Mouse (Mus musculus): Measurements from ENCODE around the gene Foxc1. TPM values are rescaled to one million over a fixed set of nuclear protein-coding genes. Genes with fewer than 3 reads are reported as not detected.

The Foxc1 gene
- total RNA-seq (2021): 1 to 10 TPM in 1 of 2 experiments, under 1 TPM in 1; 0.84 to 1.3 TPM
- long read RNA-seq, experiment 1, full-length matches to known transcripts: 1 of 1 reads
- long read RNA-seq, experiment 1, partial matches to known transcripts: 0 of 1 reads
- long read RNA-seq, experiment 1, other reads (novel, unspliced or antisense): 0 of 1 reads
- long read RNA-seq, experiment 2, full-length matches to known transcripts: 2 of 2 reads
- long read RNA-seq, experiment 2, partial matches to known transcripts: 0 of 2 reads
- long read RNA-seq, experiment 2, other reads (novel, unspliced or antisense): 0 of 2 reads

DNA sequence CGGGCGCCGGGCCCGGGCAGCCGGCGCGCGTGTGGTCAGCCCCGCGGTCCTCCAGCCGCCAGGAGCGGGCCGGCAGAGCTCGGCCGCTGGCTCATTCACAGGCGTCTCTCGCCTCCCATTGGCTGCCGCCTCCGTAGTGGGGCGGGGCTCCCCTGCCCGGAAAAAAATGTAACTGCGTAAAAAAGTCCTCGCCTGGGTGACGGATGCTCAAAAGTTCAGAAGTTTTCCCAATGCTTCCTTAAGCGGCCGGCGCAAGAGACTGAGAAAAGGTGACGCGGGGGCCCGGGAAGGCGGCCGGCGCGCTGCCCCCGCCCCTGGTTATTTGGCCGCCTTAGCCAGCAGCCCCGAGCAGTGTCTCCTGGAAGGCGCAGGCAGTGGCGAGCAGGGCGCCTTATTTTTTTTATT is at the start of gene Foxc1:
Gene Foxc1 (plus strand): TSS at position 206 of the 405 bp plus-strand sequence.
- DNase-seq: peak; percentile 87

- DNase-seq: no peak
These were observed 46.0 kb upstream of the Foxc1 start for GRCm38 (mm10) chr13:31760411-31760810.

DNA sequence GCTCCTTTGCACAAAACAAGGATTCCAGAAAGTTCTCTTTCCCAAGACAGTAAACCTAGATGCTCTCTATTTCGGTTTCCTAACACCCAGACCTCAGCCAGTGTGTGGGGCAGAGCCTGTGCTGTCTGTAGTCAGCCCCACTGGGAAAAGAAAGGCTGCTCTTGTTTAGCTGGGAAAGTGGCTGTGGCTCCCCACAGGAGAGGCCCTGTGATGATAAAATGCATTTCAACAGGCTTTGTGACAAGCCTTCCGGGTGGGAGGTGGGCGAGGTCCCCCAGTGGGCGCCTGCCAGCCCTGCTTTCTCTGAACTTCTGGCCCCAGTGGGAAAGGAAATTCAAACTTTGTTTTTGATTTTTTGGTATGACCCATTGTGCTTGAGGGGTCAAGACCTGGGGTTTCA is 45.4 kb upstream of the Foxc1 start:
- no peak for DNase-seq

- no peak for DNase-seq
These were observed 42.0 kb upstream of the Foxc1 start for GRCm38 (mm10) chr13:31764419-31764818.

GRCm38 (mm10) chr13:31765564-31765963 is 40.9 kb upstream of the Foxc1 start:
- peak; percentile 20 for DNase-seq

DNA sequence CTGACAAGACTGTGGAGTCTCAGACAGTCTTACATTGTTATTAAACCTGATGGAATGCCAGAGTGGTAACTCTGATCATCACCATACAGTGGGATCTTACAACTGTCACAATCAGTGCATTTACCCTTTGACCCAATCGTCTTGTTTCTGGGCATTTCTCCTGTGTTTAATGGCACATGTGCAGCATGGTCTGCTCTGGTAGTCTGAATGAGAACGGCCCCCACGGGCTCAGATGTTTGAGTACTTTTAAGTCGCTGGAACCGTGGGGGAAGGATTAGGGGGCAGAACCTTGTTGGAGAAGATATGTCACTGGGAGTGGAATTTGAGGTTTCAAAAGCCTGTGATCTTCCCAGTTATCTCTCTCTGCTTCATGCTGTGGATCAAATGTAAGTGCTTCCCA is 33.6 kb upstream of the Foxc1 start:
- no peak for DNase-seq

DNA sequence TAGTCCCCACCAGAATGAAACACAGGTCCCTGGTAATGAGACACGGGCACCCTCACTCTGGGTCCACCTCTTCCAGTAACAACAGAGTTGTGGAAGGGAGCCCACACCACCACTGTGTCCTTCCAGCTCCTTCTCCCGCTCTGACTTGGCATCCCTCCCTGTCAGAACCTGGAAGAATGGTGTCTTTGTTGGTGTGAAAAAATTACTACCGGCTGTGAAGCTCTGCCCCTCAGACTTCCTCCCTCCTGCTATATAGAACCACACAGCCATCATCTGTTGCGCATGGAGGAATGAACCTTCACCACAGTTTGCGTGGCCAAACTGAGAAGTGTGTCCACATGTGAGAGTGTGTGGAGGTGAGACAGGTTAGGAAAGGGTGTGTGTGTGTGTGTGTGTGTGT is 30.7 kb upstream of the Foxc1 start:
- DNase-seq: no peak

- DNase-seq: no peak
These were observed 27.0 kb upstream of the Foxc1 start for GRCm38 (mm10) chr13:31779281-31779981.

DNA sequence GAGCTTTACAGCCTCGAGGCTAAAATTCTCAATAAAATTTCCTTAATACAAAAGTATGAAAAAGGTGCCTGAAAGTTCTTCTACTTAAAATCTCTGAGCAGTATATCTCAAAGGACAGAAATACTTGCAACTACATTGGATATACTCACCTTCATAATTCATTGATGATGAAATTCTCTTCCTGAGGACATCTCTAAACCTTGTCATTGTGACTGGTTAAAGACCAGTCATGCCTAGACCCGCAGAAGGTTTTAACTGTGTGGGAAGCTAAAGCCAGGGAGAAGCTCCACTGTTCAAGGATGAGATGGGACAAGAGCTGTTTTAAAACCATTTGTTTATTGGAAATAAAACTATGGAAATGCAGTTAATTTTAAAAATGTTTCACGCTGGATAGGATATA is 26.1 kb upstream of the Foxc1 start:
- DNase-seq: no peak

GRCm38 (mm10) chr13:31782063-31782462 is 24.4 kb upstream of the Foxc1 start:
- DNase-seq: no peak

- DNase-seq: no peak
These were observed 21.7 kb upstream of the Foxc1 start for GRCm38 (mm10) chr13:31784757-31785156.

GRCm38 (mm10) chr13:31792480-31793132 is 13.8 kb upstream of the Foxc1 start:
- DNase-seq: no peak

- no peak for DNase-seq
These were observed 13.3 kb upstream of the Foxc1 start for GRCm38 (mm10) chr13:31793163-31793562.

DNA sequence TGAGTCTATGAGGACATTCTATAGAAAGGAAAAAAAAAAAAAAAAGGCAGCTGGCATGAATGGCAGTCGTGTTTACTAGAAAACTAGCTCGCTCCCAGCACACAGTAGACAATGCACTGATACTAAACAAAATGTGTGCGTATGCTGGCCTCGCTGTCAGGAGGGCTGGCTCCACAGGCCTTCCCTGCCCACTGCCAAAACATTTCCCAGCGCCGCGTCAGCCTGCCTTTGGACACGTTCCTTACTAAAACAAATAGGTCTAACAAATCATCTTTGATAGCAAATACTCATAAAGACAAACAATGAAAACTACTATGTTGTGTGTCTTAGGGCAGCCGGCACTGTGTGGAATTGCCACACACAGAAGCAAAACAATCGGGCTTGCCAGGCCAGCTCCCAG is 9.1 kb upstream of the Foxc1 start:
- no peak for DNase-seq

DNA sequence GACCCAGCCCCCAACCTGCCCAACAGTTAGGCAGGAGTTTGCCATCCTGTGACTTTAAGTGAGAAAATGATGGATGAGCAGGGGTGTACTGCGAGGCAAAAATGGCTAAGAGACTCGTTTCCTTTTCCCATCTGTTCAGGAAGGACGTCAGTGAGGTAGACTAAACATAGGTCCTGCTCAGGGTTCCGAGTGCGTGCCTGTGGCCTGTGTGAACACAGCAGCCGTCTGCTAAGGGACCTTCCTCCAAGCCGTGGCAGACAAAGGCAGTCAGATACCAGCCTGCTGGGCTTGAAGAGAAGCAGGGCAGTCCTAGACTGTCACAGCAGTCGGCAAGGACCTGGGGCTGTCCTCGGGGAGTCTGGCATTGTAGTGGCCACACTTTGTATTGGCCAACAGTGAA is 8.4 kb upstream of the Foxc1 start:
- DNase-seq: no peak

DNA sequence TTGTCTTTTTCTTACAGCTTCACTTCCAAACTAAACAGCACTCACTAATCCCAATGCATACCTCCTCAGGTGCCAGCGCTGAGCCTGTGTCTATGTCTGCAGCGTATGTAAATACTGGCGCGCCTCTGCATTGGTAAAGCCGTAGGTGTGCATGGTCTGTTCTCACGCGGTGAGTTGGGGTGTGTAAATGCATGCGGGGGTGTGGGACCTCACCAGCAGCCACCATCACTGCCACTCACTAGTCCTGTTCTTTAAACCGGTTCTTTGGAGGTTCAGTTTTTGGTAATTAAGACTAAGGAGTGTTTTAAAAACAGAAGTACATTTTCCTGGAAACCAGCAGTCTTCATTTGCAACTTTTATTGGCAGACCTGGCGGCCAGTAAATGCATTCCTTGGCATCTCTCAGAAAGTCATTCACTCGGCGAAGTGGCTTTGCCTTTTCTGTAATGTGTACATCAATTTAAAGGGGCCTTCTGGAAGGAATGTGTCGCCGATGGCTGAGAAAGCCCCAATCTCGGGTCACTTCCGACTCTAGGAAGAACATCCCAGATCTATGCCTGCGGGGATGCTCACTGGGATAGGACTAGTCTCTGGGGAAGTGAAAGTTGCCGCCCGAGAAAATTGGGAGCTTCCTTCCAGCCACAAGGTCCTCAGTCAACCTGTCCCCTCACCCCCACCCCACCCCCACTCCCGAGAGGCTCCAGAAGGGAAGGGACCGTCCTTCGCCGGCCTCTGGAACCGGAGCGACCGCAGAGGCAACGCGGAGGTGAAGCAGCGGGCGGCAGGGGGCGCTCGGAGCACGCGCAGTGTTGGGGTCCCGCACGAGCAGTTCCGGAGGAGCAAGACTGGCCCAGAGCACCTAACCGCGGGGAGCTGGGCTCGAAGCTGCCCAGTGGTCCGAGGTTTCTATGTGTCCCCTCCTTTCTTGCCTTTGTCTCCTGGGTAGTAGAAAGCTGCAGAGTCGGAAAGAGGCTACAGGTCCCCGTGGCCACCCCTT is 5.6 kb upstream of the Foxc1 start:
- peak; percentile 68 for DNase-seq

DNA sequence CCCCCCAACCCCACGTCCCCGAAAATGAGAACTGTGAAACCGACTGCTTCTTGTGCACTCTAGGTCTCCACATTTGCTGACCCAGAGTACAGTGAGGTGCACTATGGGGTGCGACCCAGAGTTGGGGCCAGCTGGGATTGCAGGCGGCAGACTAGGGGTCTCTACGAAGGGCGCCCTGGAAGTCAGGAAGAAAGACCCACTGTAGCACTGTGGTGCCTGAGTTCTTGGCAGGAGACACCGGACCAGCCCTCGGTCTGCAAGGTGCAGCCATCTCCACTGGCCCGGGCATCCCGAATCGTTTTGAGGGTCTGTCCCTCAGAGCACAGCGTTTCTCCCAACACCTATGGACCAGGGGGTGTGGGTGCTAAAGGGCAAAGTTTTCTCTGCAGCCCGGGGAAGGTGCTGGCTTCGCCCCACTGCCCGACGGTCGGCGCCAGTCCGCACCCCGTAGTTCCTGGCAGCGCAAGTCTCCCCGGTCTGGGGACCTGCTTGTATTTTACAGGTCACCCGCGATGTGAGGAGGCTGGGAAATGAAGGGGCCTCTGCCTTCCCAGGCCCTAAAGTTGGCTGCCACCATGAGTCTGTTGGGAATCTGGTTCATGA is 4.6 kb upstream of the Foxc1 start:
- no peak for DNase-seq

- no peak for DNase-seq
These were observed 4.0 kb upstream of the Foxc1 start for GRCm38 (mm10) chr13:31802447-31802846.

DNA sequence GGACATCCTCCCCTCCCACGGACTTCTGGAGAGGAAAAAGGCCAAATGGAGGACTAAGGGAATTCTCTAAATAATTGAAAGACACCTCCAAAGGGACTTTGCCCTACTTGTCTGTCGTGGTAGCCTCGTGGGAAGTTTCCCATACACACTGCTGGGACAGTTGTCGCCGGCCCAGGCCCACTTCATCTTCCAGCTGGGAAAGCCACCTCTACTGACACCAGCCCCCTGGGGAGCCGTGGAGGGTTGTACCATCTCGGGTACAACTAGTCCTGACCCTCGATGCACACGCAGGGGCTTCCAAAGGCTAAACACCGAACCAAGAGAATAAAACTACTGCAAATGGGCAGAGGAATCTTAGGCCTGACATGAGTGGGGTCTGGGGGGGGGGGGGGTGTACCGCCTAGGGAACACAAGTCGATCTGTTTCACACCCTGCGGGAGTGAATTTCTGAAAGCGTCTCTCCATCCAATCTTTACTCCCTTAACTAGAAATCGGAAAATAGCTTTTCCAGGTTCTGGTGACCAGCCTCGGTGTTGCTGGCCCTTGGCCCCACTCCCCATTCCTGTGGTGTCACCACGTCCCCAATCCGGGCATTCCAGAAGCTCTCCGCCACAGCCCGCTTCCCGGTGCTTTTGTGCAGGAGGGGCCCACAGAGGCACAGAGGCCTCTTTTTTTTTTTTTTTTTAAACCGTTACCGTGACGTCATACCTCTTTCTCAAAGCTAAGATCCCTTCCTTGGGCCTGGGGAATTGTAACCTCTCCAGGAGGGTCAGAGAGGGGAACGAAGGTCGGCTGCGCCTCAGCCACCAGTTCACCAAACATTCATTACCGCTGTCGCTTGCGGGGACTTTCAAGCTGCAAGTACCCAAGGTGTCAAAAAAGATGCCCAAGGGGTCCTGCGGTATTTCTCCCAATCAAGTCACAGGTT is 3.0 kb upstream of the Foxc1 start:
- no peak for DNase-seq

- DNase-seq: no peak
These were observed 1.9 kb upstream of the Foxc1 start for GRCm38 (mm10) chr13:31804571-31804970.

All from gastrocnemius, postnatal 25 days (tissue).